Mouse (Mus musculus) layer of hippocampus, adult 9-11 months (tissue): ENCODE measurements around the gene Slc17a7.

ENCODE experiments used
- DNase-seq: peaks from one replicate; pipeline ENCODE4 v3.0.0; 2022

Slc17a7 gene

DNA sequence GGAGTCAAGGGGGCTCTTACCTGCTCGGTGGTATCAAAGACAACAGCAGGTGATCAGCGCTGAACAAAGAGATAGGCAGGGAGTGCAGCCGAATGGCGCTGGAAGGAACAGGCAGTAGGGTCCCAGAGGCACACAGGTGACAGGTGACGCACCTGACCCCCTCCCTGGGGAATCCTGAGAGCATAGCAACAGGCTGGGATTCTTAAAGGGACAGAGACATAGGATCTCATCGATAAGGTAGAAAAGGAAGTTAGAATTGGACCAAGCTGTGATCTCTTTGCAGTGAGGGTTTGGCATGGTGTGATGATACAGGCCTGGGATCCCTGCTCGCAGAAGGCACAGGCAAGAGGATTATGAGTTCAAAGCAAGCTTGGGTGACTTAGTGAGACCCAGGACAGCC is 15.7 kb downstream of the Slc17a7 start, which contains the start of gene Gfy:
Gene Gfy (minus strand): TSS at position 101 of the 400 bp plus-strand sequence.
- DNase-seq, result no peak

DNA sequence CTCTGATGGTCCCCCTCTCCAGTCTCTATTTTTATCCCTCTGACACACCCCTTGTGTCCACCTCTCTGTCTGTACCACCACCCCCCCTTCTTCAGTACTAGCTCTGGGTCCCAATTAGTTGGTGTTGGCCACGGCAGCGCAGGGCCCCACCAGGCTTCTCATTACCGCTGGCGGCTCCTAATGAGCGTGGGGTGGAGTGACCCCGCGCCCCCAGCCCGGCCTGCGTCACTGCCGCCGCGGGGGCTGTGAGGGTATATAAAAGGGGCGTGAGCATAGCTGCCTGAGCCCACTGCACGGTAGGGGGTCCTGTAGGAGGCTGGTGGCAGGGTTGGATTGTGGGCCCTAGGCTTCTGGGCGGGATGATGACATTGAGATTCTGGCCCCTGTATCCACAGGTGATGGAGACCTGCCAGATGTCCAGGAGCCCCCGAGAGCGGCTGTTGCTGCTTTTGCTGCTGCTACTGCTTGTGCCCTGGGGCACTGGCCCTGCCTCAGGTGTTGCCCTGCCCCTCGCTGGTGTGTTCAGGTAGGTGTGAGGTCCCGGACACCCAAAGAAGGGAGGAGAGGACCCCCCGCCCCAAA is 17.2 kb downstream of the Slc17a7 start, which contains the start of gene Pth2:
Gene Pth2 (plus strand): TSS at position 100 of the 582 bp plus-strand sequence.
- DNase-seq, result no peak

DNA sequence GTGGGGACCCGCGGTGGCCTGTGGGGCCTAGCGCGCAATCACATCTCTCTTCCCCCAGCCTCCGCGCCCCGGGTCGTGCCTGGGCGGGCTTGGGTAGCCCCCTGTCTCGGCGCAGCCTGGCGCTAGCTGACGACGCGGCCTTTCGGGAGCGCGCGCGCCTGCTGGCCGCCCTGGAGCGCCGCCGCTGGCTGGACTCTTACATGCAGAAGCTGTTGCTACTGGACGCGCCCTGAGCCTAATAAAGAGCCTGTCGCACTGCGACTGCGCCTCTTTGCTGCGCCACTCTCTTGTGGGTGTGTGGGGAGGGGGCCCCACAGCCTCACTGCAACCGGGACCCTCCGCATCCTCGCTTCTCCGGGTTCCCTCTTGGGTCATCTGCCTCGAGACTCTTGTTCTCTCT is 17.8 kb downstream of the Slc17a7 start:
- DNase-seq, result no peak

DNA sequence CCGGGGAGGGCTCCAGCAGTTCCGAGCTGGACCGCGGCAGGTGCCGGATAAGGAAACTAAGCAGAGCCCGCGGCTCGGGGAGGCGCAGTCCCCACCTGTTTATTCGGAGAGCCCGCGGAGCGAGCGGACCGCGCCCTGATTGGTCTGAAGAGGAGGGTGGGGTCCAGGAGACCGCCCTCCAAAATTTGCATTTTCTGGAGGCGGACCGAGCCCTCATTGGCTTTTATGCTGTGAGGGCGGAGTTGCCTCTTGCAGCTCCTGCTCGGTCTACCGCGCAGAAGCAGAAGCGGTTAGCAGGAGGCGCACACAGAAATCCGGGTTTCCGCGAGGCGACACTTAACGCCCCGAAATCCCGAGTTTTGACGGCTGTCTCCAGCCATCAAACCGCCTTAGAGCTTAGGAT is 18.5 kb downstream of the Slc17a7 start:
- DNase-seq, result peak; percentile 90

DNA sequence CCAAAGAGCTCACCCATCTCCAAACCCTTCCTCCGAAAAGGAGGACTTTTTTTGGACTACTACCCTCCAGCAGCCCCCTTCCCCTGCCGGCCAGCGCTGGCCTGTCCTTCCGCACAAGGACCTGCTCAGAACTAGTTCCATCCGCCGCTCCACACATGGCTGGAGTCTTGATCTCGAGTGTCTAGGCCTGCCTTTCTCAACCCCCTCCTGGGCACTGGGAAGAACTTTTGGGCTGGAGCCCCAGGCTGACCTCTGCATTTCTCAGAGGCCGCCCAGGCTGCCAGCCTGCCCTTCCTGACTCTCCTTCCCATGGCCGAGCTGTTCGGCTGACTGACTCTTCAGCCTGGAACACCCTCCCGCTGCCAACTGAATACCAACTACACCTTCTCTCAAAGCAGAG is 18.9 kb downstream of the Slc17a7 start:
- DNase-seq, result no peak

GRCm38 (mm10) chr7:45183672-45184071 is 19.9 kb downstream of the Slc17a7 start:
- DNase-seq, result no peak

DNA sequence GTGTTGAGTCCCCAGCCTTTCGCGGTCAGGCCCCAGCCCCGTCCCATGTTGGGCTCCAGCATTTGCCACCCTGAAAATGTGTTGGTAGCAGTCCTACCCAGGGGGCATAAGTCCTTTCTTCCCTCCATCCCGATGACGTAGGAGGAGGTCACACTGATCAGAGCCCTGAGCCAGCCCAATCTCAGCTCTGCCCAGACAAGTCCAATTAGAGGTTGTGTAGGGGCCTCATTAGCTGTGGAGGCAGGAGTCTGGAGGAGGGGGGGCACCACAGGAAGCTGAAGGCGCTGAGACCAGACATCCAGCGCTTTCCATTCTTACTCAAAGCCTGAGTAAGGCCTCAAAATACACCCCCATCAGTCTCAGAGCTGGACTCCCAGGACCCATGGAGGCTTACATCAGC is 22.2 kb downstream of the Slc17a7 start:
- DNase-seq, result no peak

- DNase-seq, result no peak
Measured at GRCm38 (mm10) chr7:45189600-45189999, 25.9 kb downstream of the Slc17a7 start.

DNA sequence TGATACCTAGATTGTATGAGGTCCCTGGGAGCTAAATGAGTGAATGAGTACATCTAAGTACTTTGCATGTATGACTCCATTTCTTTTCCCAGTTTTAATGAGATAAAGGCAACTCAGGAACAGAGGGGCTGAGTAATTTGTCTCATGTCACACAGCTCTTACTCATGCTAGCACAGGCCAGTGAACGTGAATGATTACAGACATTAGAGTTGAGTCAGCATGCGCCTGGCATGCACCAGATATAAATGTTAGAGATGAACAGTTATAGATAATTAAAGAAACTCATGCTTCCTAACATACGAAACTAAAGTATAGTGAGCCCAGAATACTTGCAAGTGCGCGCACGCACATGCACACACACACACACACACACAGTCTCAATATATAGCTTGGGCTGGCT is 26.4 kb downstream of the Slc17a7 start:
- DNase-seq, result no peak

DNA sequence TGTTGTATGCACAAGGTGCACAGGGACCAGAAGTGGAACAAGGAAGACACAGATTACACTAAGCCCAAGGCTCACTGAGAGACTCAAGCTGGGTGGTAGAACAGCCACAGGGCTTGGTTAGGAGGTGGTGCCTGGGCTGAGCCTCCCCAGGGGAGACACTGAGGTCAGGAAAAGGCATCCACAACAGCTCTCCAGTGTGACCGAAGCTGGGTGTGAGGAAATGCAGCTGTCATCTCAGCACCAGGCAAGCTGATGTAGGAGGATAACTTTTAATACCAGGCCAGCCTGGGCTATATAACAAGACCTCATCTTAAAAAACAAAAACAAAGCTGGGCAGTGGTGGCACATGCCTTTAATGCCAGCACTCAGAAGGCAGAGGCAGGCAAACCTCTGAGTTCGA is 27.4 kb downstream of the Slc17a7 start:
- no peak for DNase-seq

DNA sequence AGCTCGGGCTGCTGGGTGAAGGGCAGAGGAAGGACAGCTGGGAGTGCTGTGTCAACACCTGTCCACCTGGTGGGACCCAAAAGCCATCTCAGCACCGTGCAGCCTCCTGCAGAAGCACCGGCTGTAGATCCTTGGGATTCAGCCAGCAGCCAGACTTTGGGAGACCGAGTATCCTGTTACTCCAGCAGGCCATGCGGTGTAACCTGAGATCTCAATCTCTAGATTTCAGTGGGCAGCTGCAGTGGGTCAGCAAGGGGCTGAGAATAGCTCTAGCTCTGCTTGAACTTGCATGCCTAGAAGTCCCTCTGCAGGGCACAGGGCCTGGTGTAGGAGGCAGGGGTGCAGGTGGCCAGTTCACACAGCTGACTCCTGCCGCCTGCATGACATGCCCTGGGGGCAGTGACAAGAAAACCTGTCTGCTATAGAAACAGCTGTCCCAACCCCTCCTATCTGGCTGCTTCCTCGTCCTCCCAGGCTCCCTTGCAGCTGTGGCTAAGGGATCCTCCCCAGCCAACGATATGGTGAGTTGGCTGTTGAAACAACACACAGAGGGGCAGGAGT is 28.1 kb downstream of the Slc17a7 start:
- no peak for DNase-seq

GRCm38 (mm10) chr7:45192585-45193310 is 29.0 kb downstream of the Slc17a7 start:
- no peak for DNase-seq

- DNase-seq, result no peak
Measured at GRCm38 (mm10) chr7:45193406-45193805, 29.7 kb downstream of the Slc17a7 start.

DNA sequence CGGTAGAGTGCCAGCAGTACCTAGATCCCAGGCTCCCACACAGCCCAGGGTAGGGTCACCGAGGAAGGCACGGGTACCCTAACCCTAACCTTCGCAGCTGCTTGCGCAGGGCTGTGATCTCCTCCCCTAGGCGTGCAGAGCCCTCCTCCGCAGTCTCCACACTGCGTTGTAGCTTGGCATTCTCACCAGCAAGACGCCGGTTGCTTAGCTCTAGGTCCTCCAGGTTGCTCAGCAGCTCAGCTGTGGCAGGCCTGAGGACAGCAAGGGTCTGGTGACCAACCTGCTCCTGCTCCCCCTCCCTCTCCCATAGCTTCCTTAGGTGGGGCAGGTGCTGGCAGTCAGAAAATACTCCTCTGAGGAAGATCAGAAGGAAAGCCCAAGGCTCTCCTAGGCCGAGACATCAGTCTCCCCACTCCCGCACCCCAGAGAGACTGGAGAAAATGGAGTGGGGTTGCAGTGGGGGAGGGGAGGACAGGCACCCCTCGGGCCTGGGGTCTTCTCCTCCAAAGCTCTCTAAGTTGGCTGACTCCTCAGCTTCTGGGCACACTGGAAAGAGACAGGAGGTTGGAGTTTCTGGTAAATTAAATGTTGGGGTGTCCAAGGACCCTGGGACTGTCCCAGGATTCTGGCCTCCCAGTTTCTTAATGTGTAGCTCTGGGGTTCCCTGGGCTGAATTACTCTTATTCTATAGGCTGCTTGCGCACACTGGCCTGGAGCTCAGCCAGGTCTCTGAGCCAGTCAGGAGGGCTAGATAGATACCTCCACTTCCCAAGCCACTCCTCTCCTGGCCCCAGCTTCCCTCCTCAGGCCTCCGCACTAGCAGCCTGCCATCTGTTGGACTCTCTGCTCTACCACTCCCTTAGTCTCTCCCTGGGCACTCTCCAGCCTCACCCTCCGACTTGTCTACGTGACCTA is 30.4 kb downstream of the Slc17a7 start:
- no peak for DNase-seq

DNA sequence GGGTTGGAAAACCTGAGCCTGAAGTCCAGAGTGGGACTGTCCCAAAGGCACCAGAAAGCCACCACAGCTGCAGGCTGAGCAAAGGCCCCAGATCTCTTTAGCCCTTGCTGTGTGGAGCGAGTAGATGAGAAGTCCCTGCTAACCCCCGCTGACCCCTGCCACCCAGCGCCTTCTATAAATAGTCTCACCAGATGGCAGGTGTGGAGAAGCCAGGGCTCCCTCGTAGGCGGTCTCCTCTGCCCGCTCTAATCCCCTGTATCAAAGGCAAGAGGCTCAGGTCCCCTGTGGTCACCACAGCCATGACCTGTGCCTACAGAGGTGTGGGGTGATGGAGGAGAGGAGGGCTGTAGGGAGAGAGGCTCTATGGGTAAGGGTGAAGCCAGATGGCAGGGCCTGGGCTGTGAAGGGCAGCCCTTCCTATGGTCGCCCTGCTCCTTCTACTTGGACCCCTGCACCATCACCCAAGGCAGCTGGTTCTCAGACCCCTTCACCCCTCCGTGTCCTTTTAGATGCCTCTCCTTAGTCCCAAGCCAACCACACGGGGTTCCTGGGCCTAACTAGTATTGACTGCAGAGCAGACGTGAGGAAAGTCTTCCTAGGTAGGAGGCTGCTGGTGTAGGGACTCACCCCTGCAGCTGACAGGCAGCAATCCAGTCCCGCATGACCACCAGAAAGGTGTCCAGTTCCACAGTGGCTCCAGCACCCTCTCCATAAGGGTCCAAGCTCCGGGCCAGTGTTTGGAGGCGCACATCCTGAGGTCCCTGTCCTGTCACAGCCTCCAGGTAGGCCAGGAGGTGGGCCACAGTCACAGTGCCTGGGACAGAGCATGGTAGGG is 31.8 kb downstream of the Slc17a7 start:
- DNase-seq, result no peak

DNA sequence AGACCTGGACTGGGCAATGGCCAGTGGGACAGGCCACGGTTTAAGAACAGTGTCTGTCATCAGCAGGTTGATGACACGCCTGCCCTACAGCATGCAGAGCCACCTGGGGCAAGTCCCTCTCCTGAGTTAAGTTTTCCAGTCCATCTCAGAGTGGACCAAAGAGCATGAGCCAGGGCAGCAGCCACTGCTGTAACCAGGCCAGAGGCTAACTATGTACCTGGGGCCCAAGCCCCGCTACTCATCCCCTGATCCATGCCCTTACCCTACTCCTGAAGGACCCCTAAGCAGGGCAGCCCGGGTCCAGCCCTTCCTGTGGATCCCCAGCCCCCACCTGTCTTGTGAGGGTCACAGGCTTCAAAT is 32.4 kb downstream of the Slc17a7 start:
- DNase-seq, result no peak

GRCm38 (mm10) chr7:45196994-45197393 is 33.2 kb downstream of the Slc17a7 start:
- no peak for DNase-seq

GRCm38 (mm10) chr7:45198435-45198834 is 34.7 kb downstream of the Slc17a7 start:
- DNase-seq, result peak; percentile 75

GRCm38 (mm10) chr7:45198961-45199360 is 35.2 kb downstream of the Slc17a7 start:
- peak; percentile 47 for DNase-seq

- no peak for DNase-seq
Measured at GRCm38 (mm10) chr7:45202654-45203053, 38.9 kb downstream of the Slc17a7 start.

DNA sequence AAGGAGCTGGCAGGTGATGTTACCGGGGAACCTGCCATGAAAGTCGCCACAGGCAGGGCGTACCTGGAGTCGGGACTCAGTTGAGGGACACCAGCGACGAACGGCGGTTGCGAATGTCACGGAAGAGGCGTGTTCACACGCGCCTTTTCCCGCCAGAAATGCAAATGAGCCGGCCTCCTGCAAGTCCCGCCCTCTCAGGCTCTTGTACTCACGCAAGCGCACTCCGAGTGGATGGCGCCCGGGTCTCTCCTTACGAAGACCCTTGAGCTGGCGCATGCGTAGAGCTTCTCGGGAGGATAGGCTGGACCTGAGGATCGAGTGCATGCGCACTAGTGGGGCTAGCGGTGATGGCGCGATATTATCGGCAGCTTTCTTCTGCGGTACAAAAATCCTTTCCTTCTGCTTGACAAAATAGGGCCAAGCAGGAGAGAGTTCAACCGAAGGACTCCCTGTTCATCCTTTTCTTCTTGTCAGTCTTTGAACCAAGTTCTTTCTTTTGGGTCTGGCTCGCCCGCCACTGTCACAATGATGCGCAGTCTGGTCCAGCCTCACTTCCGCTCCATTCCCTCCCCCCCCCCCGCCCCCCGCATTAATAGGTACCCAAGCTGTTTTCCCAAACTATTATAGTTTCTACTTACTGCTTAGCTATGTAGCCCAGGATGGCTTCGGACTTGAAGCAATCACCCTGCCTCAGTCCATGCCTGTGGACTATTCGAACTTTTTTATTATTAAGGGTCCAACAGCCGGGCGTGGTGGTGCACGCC is 40.8 kb downstream of the Slc17a7 start, which contains the start of gene Ccdc155:
Gene Ccdc155 (minus strand): TSS at position 513 of the 764 bp plus-strand sequence.
- DNase-seq, result peak; percentile 96
